Mouse (Mus musculus): ENCODE measurements around the gene Uba1. TPM values are rescaled to one million over a fixed set of nuclear protein-coding genes. Genes with fewer than 3 reads are reported as not detected.
"Not testable (repeated sequence)": the region's sequence is repeated elsewhere in the genome, so short reads cannot be mapped to it uniquely, and the experiment has no call there.

The Uba1 gene
- polyA plus RNA-seq, 1 experiment from 2014 or later = 219 TPM

DNA sequence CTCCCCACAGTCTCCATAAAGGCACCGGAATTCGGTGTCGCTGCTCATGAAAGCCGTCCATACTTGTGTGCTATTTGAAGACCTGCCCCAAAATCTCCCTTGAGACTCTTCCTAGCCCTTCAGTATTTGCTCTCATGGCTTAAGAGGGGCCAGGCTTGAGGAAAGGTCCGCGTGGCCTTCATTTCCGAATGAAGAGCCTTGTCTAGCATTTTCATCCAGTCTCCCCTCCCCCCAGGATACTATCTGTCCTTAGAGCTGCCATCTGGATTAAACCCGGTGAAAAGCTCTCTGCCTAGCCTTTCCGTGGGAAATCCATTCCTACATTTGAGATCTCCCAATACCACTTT is 5.3 kb downstream of the Uba1 start:
- Histone ChIP-seq H3K36me3 (peaks cover 6% of the 10 kb centered on the region), H3K27me3 (no peaks in the 10 kb centered on the region), H3K27ac (no peak overlapping the region), H3K9me3 (no peaks in the 10 kb centered on the region), H3K4me1 (peaks cover 8% of the 10 kb centered on the region; the same call in 1 of the 2 replicates), H3K9ac (peak overlapping the region; percentile 78), H3K4me2 (peak overlapping the region; percentile 63), H3K4me3 (peak overlapping the region; percentile 60)
- WGBS = 22% methylated on average over 9 of the region's 9 CpGs
- 0 out of 2 replicates have a peak, but pooled peaks have one; percentile 10 for ATAC-seq (ENCODE audit: insufficient number of reproducible peaks, insufficient read depth, low FRiP score, low TSS enrichment, low read depth)

DNA sequence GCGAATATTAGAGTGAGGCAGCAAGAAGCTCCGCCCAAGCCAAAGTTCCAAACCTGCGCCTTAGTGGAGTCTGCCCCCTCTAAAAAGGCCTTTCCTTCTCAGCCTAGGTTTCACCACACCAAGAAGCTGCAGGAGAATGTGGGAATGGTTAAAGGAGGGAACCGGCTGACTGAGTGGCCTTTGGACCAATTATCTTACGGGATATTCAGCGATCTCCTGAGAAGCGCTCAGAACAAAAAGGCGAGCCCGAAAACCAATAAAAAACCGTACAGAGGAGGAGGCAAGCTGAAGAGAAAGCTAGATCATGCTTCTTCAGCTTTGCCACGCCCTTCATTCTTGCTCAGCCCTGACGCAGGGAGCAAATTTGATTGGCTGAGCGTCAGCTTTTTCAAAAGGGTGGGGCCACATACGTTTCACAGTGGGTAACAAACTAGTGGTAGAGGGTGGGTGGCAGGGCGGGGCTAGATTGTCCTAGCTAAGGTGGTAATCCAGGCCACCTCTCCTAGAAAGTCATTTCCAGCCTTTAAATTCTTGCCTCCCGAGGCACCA is 29.5 kb downstream of the Uba1 start, which contains the start of gene Cdk16:
Gene Cdk16 (plus strand): TSS at position 436 of the 549 bp plus-strand sequence.
- 24% methylated on average over 16 of the region's 16 CpGs for WGBS
- H3K27ac ChIP-seq = peak within 1 kb of the TSS; percentile 95
- H3K4me2 ChIP-seq = peak within 1 kb of the TSS; percentile 65
- peaks cover 10% of the 10 kb centered on the region for H3K4me1 ChIP-seq
- peaks cover 8% of the 10 kb centered on the region for H3K36me3 ChIP-seq
- ATAC-seq (ENCODE audit: insufficient number of reproducible peaks, insufficient read depth, low FRiP score, low TSS enrichment, low read depth) = peak; percentile 90
- no peaks in the 10 kb centered on the region for H3K27me3 ChIP-seq
- peak within 1 kb of the TSS; percentile 91 for H3K9ac ChIP-seq
- H3K9me3 ChIP-seq = no peaks in the 10 kb centered on the region
- peak within 1 kb of the TSS; percentile 64 for H3K4me3 ChIP-seq

DNA sequence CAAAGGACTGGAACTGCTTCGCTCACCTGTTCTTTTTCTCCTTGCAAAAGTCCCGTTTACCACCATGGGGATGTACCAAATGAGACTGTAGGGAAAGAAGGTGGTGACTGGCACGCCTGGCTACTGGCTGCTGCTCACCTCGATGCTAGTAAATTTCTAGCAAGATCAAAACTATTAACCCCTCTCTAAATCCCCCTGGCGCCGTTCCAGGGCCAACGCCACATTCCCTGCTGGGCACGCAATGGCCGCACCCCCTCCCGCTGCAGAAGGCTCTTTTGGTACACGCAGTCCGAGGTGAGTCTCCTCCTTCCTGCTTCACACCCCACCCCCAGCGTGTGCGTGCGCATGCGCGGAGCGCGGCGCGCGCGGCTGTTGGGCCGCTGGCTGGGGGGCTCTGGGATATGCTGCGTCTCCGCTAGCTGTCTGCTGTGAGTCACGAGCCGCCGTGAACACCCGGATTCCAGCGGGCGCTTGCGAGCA is 30.0 kb downstream of the Uba1 start:
- peaks cover 8% of the 10 kb centered on the region for H3K36me3 ChIP-seq
- H3K9ac ChIP-seq = peak overlapping the region; percentile 91
- peak overlapping the region; percentile 65 for H3K4me2 ChIP-seq
- peak; percentile 83 for ATAC-seq (ENCODE audit: insufficient number of reproducible peaks, insufficient read depth, low FRiP score, low TSS enrichment, low read depth)
- WGBS = 21% methylated on average over 33 of the region's 33 CpGs
- H3K4me1 ChIP-seq = peaks cover 10% of the 10 kb centered on the region
- H3K27ac ChIP-seq = peak overlapping the region; percentile 95
- no peaks in the 10 kb centered on the region for H3K9me3 ChIP-seq
- H3K27me3 ChIP-seq = no peaks in the 10 kb centered on the region
- H3K4me3 ChIP-seq = peak overlapping the region; percentile 64

DNA sequence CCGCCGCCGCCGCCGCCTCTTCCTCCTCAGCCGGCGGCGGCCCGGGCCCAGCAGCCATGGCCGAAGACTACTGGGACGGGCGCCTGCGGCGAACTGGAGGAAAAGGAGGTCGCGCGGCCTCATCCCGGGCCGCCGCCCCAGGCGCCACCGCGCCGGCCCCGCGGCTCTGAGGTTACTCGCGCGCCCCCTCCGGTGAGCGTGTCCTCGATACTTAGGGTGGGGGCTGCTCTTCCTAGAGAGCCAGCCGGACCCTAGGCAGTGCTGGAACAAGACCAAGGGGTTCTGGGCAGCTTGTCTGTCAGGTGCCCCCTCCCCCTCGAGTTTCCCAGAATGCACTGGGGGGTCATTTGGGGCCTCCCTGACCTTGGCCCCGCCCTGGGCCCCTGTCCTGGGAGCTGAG is 30.5 kb downstream of the Uba1 start:
- peak overlapping the region; percentile 95 for H3K27ac ChIP-seq
- H3K36me3 ChIP-seq = peaks cover 11% of the 10 kb centered on the region; the same call in 1 of the 2 replicates
- peak overlapping the region; percentile 91 for H3K9ac ChIP-seq
- peaks cover 10% of the 10 kb centered on the region for H3K4me1 ChIP-seq
- peak overlapping the region; percentile 64 for H3K4me3 ChIP-seq
- no peaks in the 10 kb centered on the region for H3K27me3 ChIP-seq
- peak overlapping the region; percentile 65 for H3K4me2 ChIP-seq
- H3K9me3 ChIP-seq = no peaks in the 10 kb centered on the region
- ATAC-seq (ENCODE audit: insufficient number of reproducible peaks, insufficient read depth, low FRiP score, low TSS enrichment, low read depth) = no peak
- 23% methylated on average over 35 of the region's 35 CpGs for WGBS

DNA sequence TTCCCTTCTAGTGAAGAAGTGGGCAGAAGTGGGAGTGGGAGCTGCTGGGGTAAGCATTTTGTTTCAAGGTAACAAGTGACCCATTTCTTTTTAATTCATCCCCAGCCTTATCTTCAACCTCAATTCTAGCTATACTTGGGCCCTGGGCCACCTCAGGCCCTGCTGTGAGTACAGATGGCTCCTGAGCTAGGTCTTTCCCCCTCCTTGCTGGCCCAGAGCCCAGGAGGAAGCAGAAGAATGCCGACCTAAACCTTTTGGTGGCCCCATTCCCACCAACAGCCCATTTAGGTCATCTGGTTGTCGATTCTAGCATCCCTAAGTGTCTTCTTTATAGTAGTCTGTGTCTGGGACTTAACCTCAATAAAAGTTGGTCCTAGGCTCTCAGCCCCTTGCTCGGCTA is 33.4 kb downstream of the Uba1 start:
- no peak overlapping the region for H3K4me3 ChIP-seq
- peaks cover 10% of the 10 kb centered on the region for H3K4me1 ChIP-seq
- WGBS = 75% methylated on average over 3 of the region's 3 CpGs
- ATAC-seq (ENCODE audit: insufficient number of reproducible peaks, insufficient read depth, low FRiP score, low TSS enrichment, low read depth) = no peak
- no peak overlapping the region for H3K9ac ChIP-seq
- no peak overlapping the region for H3K4me2 ChIP-seq
- peaks cover 37% of the 10 kb centered on the region for H3K36me3 ChIP-seq
- no peaks in the 10 kb centered on the region for H3K27me3 ChIP-seq
- no peaks in the 10 kb centered on the region for H3K9me3 ChIP-seq
- H3K27ac ChIP-seq = no peak overlapping the region

DNA sequence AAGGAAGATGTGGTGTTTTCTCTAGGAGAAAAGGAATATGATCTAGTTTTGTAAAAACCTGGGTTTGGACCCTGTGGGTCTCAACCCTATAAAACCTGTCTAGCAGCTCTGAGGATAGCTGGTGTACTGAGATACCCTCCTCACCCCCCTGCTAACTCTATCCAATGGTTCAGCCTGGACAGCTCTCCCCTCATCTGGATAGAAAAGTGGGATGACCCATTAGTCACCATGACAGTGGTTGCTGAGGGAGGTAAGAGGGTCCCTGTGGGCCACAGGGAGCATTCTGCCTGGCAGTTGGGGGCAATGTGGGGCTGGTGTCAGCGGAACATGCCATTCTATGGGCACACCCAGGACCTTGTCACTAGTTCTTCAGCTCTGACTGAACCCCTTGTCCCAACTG is 34.5 kb downstream of the Uba1 start:
- ATAC-seq (ENCODE audit: insufficient number of reproducible peaks, insufficient read depth, low FRiP score, low TSS enrichment, low read depth) = no peak
- no peak overlapping the region for H3K9ac ChIP-seq
- H3K9me3 ChIP-seq = no peaks in the 10 kb centered on the region
- no peak overlapping the region for H3K4me3 ChIP-seq
- no peak overlapping the region for H3K27ac ChIP-seq
- 83% methylated on average over 1 of the region's 1 CpGs for WGBS
- no peaks in the 10 kb centered on the region for H3K27me3 ChIP-seq
- H3K36me3 ChIP-seq = peaks cover 44% of the 10 kb centered on the region
- peaks cover 10% of the 10 kb centered on the region for H3K4me1 ChIP-seq
- H3K4me2 ChIP-seq = no peak overlapping the region

DNA sequence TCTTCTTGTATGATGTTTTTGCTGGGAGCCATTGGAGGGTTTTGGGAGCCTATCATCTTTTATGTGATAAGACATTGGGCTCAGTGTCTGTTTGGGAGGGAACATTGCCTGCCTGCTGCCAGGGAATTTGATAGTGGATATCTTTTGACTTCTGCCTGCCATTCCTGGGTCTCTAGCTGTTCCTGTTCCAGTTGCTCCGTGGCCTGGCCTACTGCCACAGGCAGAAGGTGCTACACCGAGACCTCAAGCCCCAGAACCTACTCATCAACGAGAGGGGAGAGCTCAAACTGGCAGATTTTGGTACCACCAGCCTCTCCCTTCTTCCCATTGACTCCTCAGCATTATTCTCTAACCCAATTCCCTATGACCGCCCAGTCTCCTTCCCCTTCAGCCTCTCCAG is 37.7 kb downstream of the Uba1 start:
- H3K4me3 ChIP-seq = no peak overlapping the region
- no peaks in the 10 kb centered on the region for H3K4me1 ChIP-seq
- no peak overlapping the region for H3K9ac ChIP-seq
- H3K9me3 ChIP-seq = no peaks in the 10 kb centered on the region
- no peaks in the 10 kb centered on the region for H3K27me3 ChIP-seq
- H3K36me3 ChIP-seq = peaks cover 61% of the 10 kb centered on the region
- no peak for ATAC-seq (ENCODE audit: insufficient number of reproducible peaks, insufficient read depth, low FRiP score, low TSS enrichment, low read depth)
- WGBS = 91% methylated on average over 4 of the region's 4 CpGs
- no peak overlapping the region for H3K27ac ChIP-seq
- H3K4me2 ChIP-seq = no peak overlapping the region

DNA sequence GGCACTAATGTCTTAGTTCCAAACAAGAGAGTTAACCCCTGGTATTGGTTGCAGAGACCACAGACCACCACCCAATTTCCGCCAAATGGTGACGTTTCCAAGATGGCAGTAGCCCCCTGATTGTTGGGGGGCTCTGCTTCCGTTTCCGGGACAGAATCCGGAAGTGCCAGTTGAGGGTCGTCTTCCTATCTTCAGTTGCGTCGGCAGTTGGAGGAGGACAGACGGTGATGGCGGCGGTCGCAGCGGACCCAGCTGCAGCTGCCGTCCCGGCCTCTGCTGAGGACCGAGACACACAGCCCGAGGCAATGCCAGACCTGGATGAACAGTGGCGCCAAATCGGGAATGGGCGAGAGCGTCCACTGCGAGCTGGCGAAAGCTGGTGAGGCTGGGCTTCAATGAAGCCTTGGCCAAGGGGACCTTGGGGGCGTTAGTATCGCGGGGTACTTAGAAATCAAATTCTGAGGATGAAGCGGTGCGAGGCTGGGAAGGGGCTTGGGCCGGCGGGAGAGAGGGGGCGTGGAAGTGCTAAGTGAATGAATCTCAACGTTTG is 45.7 kb downstream of the Uba1 start, which contains the start of gene Usp11:
Gene Usp11 (plus strand): TSS at position 166 of the 550 bp plus-strand sequence.
- H3K9ac ChIP-seq = peak within 1 kb of the TSS; percentile 78
- no peaks in the 10 kb centered on the region for H3K27me3 ChIP-seq
- peak within 1 kb of the TSS; percentile 54 for H3K4me2 ChIP-seq
- ATAC-seq (ENCODE audit: insufficient number of reproducible peaks, insufficient read depth, low FRiP score, low TSS enrichment, low read depth) = peak; percentile 48
- H3K27ac ChIP-seq = peak within 1 kb of the TSS; percentile 93
- no peaks in the 10 kb centered on the region for H3K9me3 ChIP-seq
- peaks cover 10% of the 10 kb centered on the region for H3K36me3 ChIP-seq
- H3K4me3 ChIP-seq = peak within 1 kb of the TSS; percentile 57
- H3K4me1 ChIP-seq = no peaks in the 10 kb centered on the region
- 25% methylated on average over 32 of the region's 32 CpGs for WGBS

DNA sequence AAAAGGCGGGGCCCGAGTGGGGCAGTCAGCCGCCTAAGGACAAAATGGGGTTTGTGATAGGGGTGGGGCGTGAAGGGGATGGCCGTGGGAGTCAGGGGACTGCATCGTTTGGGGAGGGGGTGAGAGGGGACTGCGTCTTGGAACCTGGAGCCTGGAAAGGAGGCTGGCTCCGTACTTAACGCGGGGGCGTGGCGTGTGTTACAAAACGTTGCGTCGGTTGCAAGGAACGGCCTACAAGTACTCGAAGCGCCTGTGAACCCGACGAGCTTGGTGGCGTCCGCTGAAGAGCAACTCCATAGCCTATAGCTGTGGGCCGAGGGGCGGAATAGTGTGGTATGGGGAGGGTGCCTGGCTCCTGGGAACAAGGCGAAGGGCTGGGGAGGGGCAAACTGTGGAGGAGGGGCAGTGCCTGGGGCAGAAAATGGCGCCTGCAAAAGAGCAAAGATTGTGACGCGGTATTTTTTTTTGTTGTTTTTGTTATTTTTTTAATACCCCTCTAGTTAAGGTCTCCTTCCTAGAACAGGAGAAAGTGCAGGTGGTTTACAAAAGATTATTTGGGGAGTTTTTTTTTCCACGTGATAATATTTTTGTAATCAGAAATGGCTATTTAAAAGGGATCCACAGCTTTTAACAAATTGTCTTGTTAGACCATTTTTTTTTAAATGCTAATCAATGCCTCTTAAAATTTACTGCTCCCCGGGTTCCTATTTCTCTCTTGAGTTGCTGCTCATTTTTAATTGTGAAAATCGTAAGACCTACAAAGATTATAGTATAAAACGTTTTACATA is 46.4 kb downstream of the Uba1 start:
- peaks cover 3% of the 10 kb centered on the region; the same call in 1 of the 2 replicates for H3K36me3 ChIP-seq
- 26% methylated on average over 32 of the region's 32 CpGs for WGBS
- peak overlapping the region; percentile 54 for H3K4me2 ChIP-seq
- no peaks in the 10 kb centered on the region for H3K9me3 ChIP-seq
- peak overlapping the region; percentile 57 for H3K4me3 ChIP-seq
- peak overlapping the region; percentile 93 for H3K27ac ChIP-seq
- no peaks in the 10 kb centered on the region for H3K4me1 ChIP-seq
- ATAC-seq (ENCODE audit: insufficient number of reproducible peaks, insufficient read depth, low FRiP score, low TSS enrichment, low read depth) = peak; percentile 94
- H3K27me3 ChIP-seq = no peaks in the 10 kb centered on the region
- peak overlapping the region; percentile 78 for H3K9ac ChIP-seq

DNA sequence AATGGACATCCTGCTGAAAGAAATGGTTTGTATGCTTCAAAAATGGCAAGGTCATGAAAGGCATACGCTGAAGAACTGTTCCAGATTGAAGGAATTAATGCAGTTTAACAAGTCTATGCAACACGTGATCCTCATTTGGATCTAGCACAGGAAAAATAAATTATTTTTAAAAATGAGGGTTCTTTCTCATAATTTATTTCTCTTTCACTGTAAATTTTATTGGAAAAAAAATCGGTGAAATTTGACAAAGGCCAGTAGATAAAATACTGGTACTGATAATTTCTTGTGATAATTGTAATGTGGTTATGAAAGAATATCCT is 46.9 kb downstream of the Uba1 start:
- no peak for ATAC-seq (ENCODE audit: insufficient number of reproducible peaks, insufficient read depth, low FRiP score, low TSS enrichment, low read depth)
- H3K9ac ChIP-seq = no peak overlapping the region

DNA sequence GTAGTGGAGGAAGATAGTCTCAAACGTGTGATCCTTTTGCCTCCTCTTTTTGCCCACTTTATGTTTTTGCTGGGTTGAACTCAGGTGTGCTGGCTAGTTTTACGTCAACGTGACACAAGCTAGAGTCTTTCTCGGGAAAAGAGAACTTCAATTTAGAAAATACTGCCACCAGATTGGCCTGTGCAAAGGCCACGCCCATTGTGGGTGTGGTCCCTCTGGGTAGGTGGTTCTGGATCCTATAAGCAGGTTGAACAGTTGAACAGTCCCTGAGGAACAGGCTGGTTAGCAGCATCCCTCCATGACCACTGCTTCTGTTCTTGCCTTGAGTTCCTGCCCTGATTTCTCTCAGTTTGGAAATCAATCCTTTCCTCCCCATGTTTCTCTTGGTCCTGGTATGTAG is 70.6 kb downstream of the Uba1 start:
- ATAC-seq (ENCODE audit: insufficient number of reproducible peaks, insufficient read depth, low FRiP score, low TSS enrichment, low read depth) = no peak
- H3K27me3 ChIP-seq = no peaks in the 10 kb centered on the region
- no peaks in the 10 kb centered on the region for H3K4me1 ChIP-seq
- H3K4me3 ChIP-seq = no peak overlapping the region
- 69% methylated on average over 5 of the region's 5 CpGs for WGBS
- no peak overlapping the region for H3K27ac ChIP-seq
- H3K36me3 ChIP-seq = no peaks in the 10 kb centered on the region
- H3K9me3 ChIP-seq = no peaks in the 10 kb centered on the region
- no peak overlapping the region for H3K9ac ChIP-seq
- H3K4me2 ChIP-seq = no peak overlapping the region

More for the DNA sequence above, 46.9 kb downstream of the Uba1 start:
- H3K36me3 ChIP-seq = no peaks in the 10 kb centered on the region
- no peak overlapping the region for H3K27ac ChIP-seq
- H3K4me3 ChIP-seq = peak overlapping the region; percentile 57
- H3K9me3 ChIP-seq = no peaks in the 10 kb centered on the region
- H3K4me1 ChIP-seq = no peaks in the 10 kb centered on the region
- 30% methylated on average over 3 of the region's 3 CpGs for WGBS
- H3K4me2 ChIP-seq = peak overlapping the region; percentile 54
- H3K27me3 ChIP-seq = no peaks in the 10 kb centered on the region

DNA sequence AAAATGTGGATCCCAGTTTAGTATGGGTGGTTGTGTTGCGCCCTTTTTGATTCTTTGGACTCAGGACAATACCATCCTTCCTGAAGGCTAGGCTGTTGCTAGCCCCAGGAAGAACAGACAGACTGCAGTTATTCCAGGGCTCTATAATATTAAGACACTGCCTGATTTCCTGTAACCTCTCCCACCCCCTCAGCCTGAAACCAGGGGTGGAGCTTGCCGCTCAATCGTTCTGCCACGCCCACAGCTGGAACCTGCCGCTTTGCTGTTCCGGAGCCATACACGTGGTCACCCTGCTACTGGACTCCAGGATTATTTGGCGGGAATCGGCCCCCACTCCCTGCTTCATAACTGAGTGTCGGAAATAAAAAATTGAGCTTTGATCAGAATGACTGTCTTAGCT is 71.9 kb downstream of the Uba1 start:
- not testable (repeated sequence) for H3K36me3 ChIP-seq; H3K4me1 ChIP-seq; H3K4me2 ChIP-seq; H3K4me3 ChIP-seq; ATAC-seq (ENCODE audit: insufficient number of reproducible peaks, insufficient read depth, low FRiP score, low TSS enrichment, low read depth); H3K9ac ChIP-seq; H3K27me3 ChIP-seq; H3K27ac ChIP-seq; H3K9me3 ChIP-seq
- 47% methylated on average over 10 of the region's 10 CpGs for WGBS

Measured in embryonic facial prominence, embryonic 13.5 days (tissue).